Mouse (Mus musculus): Measurements from ENCODE around the gene Lcn4. TPM values are rescaled to one million over a fixed set of nuclear protein-coding genes. Genes with fewer than 3 reads are reported as not detected.

Lcn4 gene
- polyA plus RNA-seq, 3 experiments from 2014 or later: 0.59 to 0.96 TPM; not detected in 1

- no peak for ATAC-seq
Measured at GRCm38 (mm10) chr2:26634629-26635488, 36.2 kb downstream of the Lcn4 start.

GRCm38 (mm10) chr2:26633953-26634530 is 37.0 kb downstream of the Lcn4 start:
- no peak for ATAC-seq

- no peak for ATAC-seq
Measured at GRCm38 (mm10) chr2:26632541-26633395, 38.3 kb downstream of the Lcn4 start.

GRCm38 (mm10) chr2:26628792-26629437 is 42.2 kb downstream of the Lcn4 start:
- no peak for ATAC-seq

GRCm38 (mm10) chr2:26627921-26628739 is 43.0 kb downstream of the Lcn4 start, which contains the start of gene Fam69b:
Gene Fam69b, plus strand, starts transcription at chr2:26628457.
- ATAC-seq: peak; percentile 66

- no peak for ATAC-seq
Measured at GRCm38 (mm10) chr2:26626081-26626480, 45.0 kb downstream of the Lcn4 start.

- no peak for ATAC-seq
Measured at GRCm38 (mm10) chr2:26625419-26625818, 45.7 kb downstream of the Lcn4 start.

GRCm38 (mm10) chr2:26622984-26623383 is 48.1 kb downstream of the Lcn4 start:
- ATAC-seq: peak; percentile 60

- no peak for ATAC-seq
Measured at GRCm38 (mm10) chr2:26621246-26621645, 49.8 kb downstream of the Lcn4 start.

- ATAC-seq: no peak
Measured at GRCm38 (mm10) chr2:26617928-26618327, 53.2 kb downstream of the Lcn4 start.

Other genes starting within 250 kb of the Lcn4 start
- 10 to 100 TPM; 18.4 to 28.4 (median 24.2) TPM for gene Sec16a, start 226.1 kb downstream of the Lcn4 start, polyA plus RNA-seq (2017; shearing (Covaris generic))
- 10 to 100 TPM; 24.9 to 41.2 (median 27.0) TPM for gene Notch1, start 154.6 kb downstream of the Lcn4 start, polyA plus RNA-seq (2017; shearing (Covaris generic))
- 1 to 10 TPM in 2 of 3 experiments, not detected in 1; 1.7 to 2.3 TPM for gene Egfl7, start 91.3 kb downstream of the Lcn4 start, polyA plus RNA-seq (2017; shearing (Covaris generic))
- not detected for gene Gm20532, start 84.6 kb downstream of the Lcn4 start, polyA plus RNA-seq (2017; shearing (Covaris generic))
- gene Agpat2, start 66.9 kb downstream of the Lcn4 start, polyA plus RNA-seq (2017; shearing (Covaris generic)): 1 to 10 TPM; 6.6 to 9.1 (median 7.4) TPM
- gene Fam69b, start 42.8 kb downstream of the Lcn4 start, polyA plus RNA-seq (2017; shearing (Covaris generic)): 1 to 10 TPM; 1.2 to 4.2 (median 2.1) TPM
- gene Abo, start 193.7 kb upstream of the Lcn4 start, polyA plus RNA-seq (2017; shearing (Covaris generic)): not detected
- gene Surf6, start 231.6 kb upstream of the Lcn4 start, polyA plus RNA-seq (2017; shearing (Covaris generic)): 10 to 100 TPM; 23.0 to 39.2 (median 33.5) TPM
- 10 to 100 TPM; 10.2 to 16.7 (median 11.1) TPM for gene Med22, start 239.4 kb upstream of the Lcn4 start, polyA plus RNA-seq (2017; shearing (Covaris generic))
- gene Rpl7a, start 239.5 kb upstream of the Lcn4 start, polyA plus RNA-seq (2017; shearing (Covaris generic)): 1,000 to 10,000 TPM in 1 of 3 experiments, 100 to 1,000 TPM in 2; 540 to 1,152 (median 653) TPM
- gene Surf2, start 245.1 kb upstream of the Lcn4 start, polyA plus RNA-seq (2017; shearing (Covaris generic)): 10 to 100 TPM; 31.8 to 57.2 (median 52.2) TPM
- 100 to 1,000 TPM; 110 to 139 (median 122) TPM for gene Surf1, start 245.2 kb upstream of the Lcn4 start, polyA plus RNA-seq (2017; shearing (Covaris generic))